Mouse (Mus musculus) heart, embryonic 16.5 days (tissue): ENCODE measurements around the gene Bhmt. TPM values are rescaled to one million over a fixed set of nuclear protein-coding genes. Genes with fewer than 3 reads are reported as not detected.

Source experiments
- ATAC-seq: fragments of 200-750 bp; cut with Nextera tagmentation; replicated peaks from 2 replicates; pipeline ENCODE4 v1.8.0; 2017; ENCODE audit warnings: moderate number of reproducible peaks; ENCODE audit not compliant: insufficient read depth, low FRiP score; ENCODE audit errors: extremely low read depth
- H3K27ac ChIP-seq: fragments of 300-500 bp; sonication (generic); 2 replicates; pipeline ENCODE4 v1.5.1; 2014; ENCODE audit warnings: mild to moderate bottlenecking, low read length, control low read depth, moderate library complexity
- H3K27me3 ChIP-seq: fragments of 300-500 bp; sonication (generic); 2 replicates; pipeline ENCODE4 v1.6.1; 2014; ENCODE audit warnings: low read length, mixed read lengths; ENCODE audit not compliant: control insufficient read depth, insufficient read depth
- H3K36me3 ChIP-seq: fragments of 300-500 bp; sonication (generic); 2 replicates; pipeline ENCODE4 v1.6.1; 2014; ENCODE audit not compliant: control insufficient read depth, insufficient read depth
- H3K4me1 ChIP-seq: fragments of 300-500 bp; sonication (generic); 2 replicates; pipeline ENCODE4 v1.6.1; 2014; ENCODE audit warnings: low read length, mixed read lengths; ENCODE audit not compliant: control insufficient read depth, insufficient read depth
- H3K4me2 ChIP-seq: fragments of 300-500 bp; sonication (generic); 2 replicates; pipeline ENCODE4 v1.6.1; 2014; ENCODE audit warnings: low read depth, mild to moderate bottlenecking, control low read depth, low read length
- H3K4me3 ChIP-seq: fragments of 300-500 bp; sonication (generic); 2 replicates; pipeline ENCODE4 v1.5.1; 2014; ENCODE audit warnings: mild to moderate bottlenecking, control low read depth, low read length
- H3K9ac ChIP-seq: fragments of 300-500 bp; sonication (generic); 2 replicates; pipeline ENCODE4 v1.6.1; 2014; ENCODE audit warnings: low read length, control low read depth
- H3K9me3 ChIP-seq: fragments of 300-500 bp; sonication (generic); replicated peaks from 2 replicates; pipeline ENCODE4 v1.6.1; 2016; ENCODE audit warnings: low read length; ENCODE audit not compliant: control insufficient read depth
- WGBS: fragments of 180-500 bp; shearing (Covaris S2); extraction: QIAGEN DNeasy Blood & Tissue Kit; methylation state at CpG from one replicate; pipeline ENCODE4 v1.1.7; 2014; 5-methylcytosine and 5-hydroxymethylcytosine counted together
- polyA plus RNA-seq: library from polyadenylated mRNA; unstranded; fragments of >200 nt; fragmentation: Nextera tagmentation; extraction: Ambion mirVana; gene quantifications from 2 replicates; pipeline ENCODE4 v1.2.1, GENCODE M21; 2015

Gene Bhmt
- polyA plus RNA-seq, 1 experiment from 2014 or later: not detected

DNA sequence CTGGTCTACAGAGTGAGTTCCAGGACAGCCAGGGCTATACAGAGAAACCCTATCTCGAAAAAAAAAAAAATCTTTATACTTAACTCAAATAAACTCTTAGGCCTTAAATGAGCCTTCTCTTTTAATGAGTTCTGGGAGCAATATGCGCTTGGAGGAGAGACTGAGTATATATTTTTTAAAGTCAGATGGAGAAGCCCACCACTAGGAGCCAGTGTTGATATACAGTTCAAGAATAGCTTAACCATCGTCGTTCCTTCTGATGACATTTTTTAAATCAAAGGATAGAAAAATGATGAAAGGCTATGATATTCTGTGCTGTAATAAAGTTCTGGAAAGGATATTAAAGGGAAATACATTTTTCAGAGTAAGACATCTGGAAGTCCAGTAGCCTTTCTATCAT is 24.0 kb downstream of the Bhmt start:
- no peak overlapping the region for H3K9ac ChIP-seq
- peaks cover 3% of the 10 kb centered on the region; the same call in 1 of the 2 replicates for H3K9me3 ChIP-seq
- no peak for ATAC-seq
- H3K4me1 ChIP-seq: peaks cover 3% of the 10 kb centered on the region
- 60% methylated on average over 4 of the region's 4 CpGs for WGBS
- H3K4me2 ChIP-seq: no peak overlapping the region
- no peaks in the 10 kb centered on the region for H3K27me3 ChIP-seq
- no peak overlapping the region for H3K4me3 ChIP-seq
- no peaks in the 10 kb centered on the region for H3K36me3 ChIP-seq
- H3K27ac ChIP-seq: no peak overlapping the region

DNA sequence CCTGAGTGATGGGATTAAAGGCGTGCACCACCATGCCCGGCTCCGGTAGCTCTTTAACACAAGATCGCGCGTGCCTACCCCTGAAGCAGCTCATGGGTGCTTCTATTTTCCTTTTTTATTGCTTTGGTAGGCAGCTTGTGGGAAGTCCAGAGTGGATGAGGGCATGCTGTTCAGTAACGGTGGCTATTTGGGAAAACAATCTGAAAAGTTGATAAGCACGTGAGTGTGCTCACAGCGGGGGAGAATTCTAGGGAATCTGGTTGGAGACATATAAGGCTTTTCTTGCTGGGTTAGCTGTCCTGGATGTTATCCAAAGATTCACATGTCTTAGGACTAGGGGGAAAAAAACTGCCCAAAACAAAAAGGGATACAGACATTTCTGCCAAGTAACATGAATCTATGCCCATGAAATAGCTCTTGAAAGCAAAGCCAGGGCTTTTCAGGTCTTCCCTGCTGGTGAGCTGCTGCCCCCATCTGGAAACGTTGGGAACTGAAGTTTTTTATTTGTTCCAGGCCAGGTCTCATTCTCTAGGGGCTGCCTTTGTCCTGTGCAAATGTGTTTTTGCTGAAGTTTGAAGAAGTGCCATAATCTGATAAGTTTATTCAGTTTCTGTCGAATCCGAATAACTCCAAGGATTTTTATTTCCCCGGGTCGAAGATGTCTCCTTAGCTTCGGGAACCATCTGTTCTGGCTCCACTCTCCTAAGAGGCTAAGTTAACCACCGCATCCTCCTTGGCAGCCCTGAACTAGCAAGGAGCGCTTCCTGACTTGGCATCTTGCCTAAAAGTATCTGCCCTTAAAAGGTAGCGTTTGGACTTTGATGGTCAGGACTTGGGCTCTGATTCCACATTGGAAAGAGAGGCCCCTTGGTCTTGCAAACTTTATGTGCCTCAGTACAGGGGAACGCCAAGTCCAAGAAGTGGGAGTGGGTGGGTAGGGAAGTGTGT is 24.8 kb downstream of the Bhmt start:
- ATAC-seq: peak; percentile 69
- 45% methylated on average over 19 of the region's 19 CpGs for WGBS
- H3K4me2 ChIP-seq: peak overlapping the region; percentile 40

DNA sequence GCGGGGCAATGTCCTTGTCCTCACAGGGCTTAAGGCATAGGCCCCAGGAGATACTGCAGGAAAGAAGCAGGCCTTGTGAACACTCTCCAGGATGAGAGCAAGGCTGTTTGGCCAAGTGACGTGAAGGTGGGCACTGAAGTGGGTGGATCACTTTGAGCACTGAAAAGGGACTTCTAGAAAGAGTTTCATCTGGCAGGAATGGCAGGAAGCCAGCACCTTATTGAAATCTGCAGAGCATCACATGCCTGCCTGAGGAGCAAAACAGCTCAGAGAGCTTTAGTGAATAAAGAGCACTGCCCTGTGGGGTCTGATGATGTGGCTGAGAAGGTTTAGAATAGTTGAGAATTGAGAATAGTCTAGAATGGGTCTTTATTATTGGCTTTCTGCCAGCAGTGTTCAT is 29.3 kb downstream of the Bhmt start:
- H3K27me3 ChIP-seq: no peaks in the 10 kb centered on the region
- no peak overlapping the region for H3K4me3 ChIP-seq
- no peak overlapping the region for H3K27ac ChIP-seq
- H3K36me3 ChIP-seq: no peaks in the 10 kb centered on the region
- peaks cover 6% of the 10 kb centered on the region for H3K4me1 ChIP-seq
- no peak overlapping the region for H3K4me2 ChIP-seq
- no peak for ATAC-seq
- H3K9ac ChIP-seq: no peak overlapping the region
- H3K9me3 ChIP-seq: no peaks in the 10 kb centered on the region
- WGBS: 68% methylated on average over 2 of the region's 2 CpGs

More for the DNA sequence above, 24.8 kb downstream of the Bhmt start:
- Histone ChIP-seq H3K9ac (no peak overlapping the region), H3K36me3 (no peaks in the 10 kb centered on the region), H3K27me3 (no peaks in the 10 kb centered on the region), H3K27ac (no peak overlapping the region), H3K4me1 (peaks cover 3% of the 10 kb centered on the region), H3K4me3 (peak overlapping the region; percentile 1; the same call in 1 of the 2 replicates), H3K9me3 (peaks cover 3% of the 10 kb centered on the region; the same call in 1 of the 2 replicates)

DNA sequence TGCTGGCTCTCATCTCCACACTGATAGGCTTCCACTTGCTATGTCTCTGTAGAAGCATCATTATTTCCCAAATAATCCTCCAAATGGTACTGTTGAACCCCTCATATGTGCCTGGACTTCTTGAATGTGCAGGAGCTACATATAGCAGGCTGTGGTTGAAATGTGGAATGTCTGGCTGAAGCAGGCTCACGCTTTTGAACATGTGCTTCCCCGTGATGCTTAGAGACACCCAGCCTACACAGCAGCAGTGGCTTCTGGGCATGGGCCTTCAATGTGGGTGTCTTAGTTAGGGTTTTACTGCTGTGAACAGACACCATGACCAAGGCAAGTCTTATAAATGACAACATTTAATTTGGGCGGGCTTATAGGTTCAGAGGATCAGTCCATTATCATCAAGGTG is 30.1 kb downstream of the Bhmt start:
- Histone ChIP-seq H3K27ac (no peak overlapping the region), H3K4me2 (no peak overlapping the region), H3K4me3 (no peak overlapping the region), H3K9me3 (no peaks in the 10 kb centered on the region), H3K9ac (no peak overlapping the region), H3K36me3 (no peaks in the 10 kb centered on the region), H3K27me3 (no peaks in the 10 kb centered on the region), H3K4me1 (peaks cover 5% of the 10 kb centered on the region)
- WGBS: 90% methylated on average over 3 of the region's 3 CpGs
- no peak for ATAC-seq

DNA sequence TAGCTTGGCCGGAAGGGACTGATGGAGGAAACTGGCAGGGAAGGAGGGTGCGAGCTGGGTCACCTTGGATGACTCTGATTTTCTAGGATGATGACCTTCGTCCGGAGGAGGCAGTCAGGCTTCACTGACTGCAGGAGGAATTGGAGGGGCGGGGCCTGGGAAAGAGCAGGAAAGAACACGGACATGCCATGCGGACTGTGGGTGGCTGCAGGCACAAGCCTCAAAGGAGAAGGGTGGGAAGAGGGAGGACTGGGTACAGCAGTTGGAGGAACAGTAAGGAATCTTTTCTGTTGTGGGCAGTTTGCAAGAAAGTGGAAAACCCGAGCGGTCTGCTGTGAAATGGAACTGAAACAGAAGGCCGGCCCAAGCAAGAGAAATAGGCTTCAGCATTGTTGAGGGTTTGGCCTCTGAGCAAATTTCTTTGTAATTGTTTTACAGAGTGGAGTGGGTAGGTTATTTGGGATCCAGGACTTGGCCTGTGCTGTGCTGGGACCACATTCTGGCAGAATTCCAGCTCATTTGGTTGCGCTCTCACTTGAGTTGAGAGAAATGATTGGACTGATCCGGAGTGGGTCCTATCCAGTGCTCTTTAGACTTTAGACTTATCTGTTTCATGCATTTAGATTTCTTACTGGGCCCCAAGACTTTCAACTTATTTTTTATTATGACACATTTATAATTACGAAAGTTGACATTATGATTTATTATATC is 30.7 kb downstream of the Bhmt start:
- H3K27ac ChIP-seq: no peak overlapping the region
- H3K4me2 ChIP-seq: no peak overlapping the region
- no peak overlapping the region for H3K9ac ChIP-seq
- no peaks in the 10 kb centered on the region for H3K27me3 ChIP-seq
- H3K4me3 ChIP-seq: no peak overlapping the region
- peaks cover 3% of the 10 kb centered on the region; the same call in 1 of the 2 replicates for H3K4me1 ChIP-seq
- ATAC-seq: no peak
- no peaks in the 10 kb centered on the region for H3K36me3 ChIP-seq
- 70% methylated on average over 13 of the region's 13 CpGs for WGBS
- H3K9me3 ChIP-seq: no peaks in the 10 kb centered on the region

DNA sequence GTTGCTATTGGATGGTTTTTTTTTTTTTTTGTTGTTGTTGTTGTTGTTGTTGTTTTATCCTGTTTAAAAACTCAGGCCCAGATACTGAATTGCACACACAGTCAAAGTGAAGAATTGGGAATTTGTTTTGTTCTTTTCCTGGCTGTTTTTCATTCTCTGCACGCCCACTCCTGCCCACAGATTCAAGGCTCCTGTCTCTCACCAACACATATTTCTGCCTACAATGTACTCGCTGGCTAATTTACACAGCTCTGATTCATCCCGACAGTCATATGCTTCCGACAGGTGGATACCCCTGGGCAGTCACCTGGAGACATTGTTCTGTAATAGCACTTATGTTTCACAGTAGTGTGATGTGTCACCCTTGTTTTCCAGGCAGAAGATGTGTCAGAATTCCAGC is 33.1 kb downstream of the Bhmt start:
- Histone ChIP-seq H3K36me3 (no peaks in the 10 kb centered on the region), H3K9ac (no peak overlapping the region), H3K4me3 (no peak overlapping the region), H3K27me3 (no peaks in the 10 kb centered on the region), H3K4me1 (peaks cover 3% of the 10 kb centered on the region; the same call in 1 of the 2 replicates), H3K9me3 (no peaks in the 10 kb centered on the region), H3K4me2 (no peak overlapping the region), H3K27ac (no peak overlapping the region)
- WGBS: 77% methylated on average over 4 of the region's 4 CpGs
- ATAC-seq: no peak

DNA sequence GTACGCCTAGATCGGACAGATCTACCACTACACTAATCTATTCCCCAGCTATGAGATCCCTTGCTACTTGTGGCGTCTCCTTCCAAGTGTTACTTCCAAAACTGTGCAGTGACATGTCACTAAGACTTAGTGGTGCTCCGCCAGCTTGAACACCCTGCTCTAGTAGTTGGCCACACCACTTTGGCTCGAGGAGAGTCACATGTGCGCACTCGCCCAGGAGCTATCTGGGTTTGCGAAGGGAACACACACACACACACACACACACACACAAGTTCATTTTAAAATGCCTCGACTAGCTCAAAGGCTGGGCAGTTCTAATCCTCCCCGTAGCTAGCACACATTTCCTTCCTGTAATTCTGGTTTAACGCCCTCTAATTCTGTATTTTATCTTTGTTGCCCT is 36.2 kb downstream of the Bhmt start:
- Histone ChIP-seq H3K4me1 (no peaks in the 10 kb centered on the region), H3K27me3 (no peaks in the 10 kb centered on the region), H3K4me2 (no peak overlapping the region), H3K4me3 (no peak overlapping the region), H3K27ac (no peak overlapping the region), H3K9me3 (no peaks in the 10 kb centered on the region), H3K9ac (no peak overlapping the region), H3K36me3 (no peaks in the 10 kb centered on the region)
- ATAC-seq: no peak
- WGBS: 71% methylated on average over 11 of the region's 11 CpGs

DNA sequence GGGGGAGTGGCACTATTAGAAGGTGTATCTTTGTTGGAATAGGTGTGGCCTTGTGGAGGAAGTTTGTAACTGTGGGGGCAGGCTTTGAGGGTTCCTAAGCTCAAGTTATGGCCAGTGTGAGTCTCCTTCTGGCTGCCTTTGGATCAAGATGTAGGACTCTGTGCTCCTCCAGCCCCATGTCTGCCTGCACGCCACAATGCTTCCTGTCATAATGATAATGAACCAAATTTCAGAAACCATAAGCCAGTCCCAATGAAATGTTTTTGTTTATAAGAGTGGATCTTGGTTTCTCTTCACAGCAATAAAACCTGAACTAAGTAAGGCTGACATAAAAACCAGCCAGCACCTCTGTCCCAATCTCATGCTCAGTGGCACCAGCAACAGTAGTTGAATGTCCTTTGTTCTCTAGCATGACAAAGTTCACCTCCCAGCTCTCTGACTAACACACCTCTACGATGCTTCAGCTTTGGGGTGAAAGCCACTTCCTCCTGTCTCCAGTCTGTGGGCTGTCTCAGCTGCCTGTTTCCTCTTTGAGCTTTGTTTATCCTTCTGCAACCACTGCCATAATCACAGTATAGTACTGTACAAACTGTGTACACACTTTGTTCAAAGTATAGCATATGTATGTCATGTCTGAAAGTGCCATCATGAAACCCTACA is 44.6 kb downstream of the Bhmt start:
- no peaks in the 10 kb centered on the region for H3K27me3 ChIP-seq
- H3K9me3 ChIP-seq: no peaks in the 10 kb centered on the region
- H3K27ac ChIP-seq: no peak overlapping the region
- no peaks in the 10 kb centered on the region for H3K4me1 ChIP-seq
- WGBS: 74% methylated on average over 2 of the region's 2 CpGs
- no peak overlapping the region for H3K9ac ChIP-seq
- H3K36me3 ChIP-seq: no peaks in the 10 kb centered on the region
- H3K4me2 ChIP-seq: no peak overlapping the region
- H3K4me3 ChIP-seq: no peak overlapping the region
- no peak for ATAC-seq
